Mouse (Mus musculus): Measurements from ENCODE around the gene Paip2b. TPM values are rescaled to one million over a fixed set of nuclear protein-coding genes. Genes with fewer than 3 reads are reported as not detected.
"Not testable (repeated sequence)": the region's sequence is repeated elsewhere in the genome, so short reads cannot be mapped to it uniquely, and the experiment has no call there.

The Paip2b gene
- 10 to 100 TPM; 44.7 to 56.6 TPM for total RNA-seq (2021)

- DNase-seq, result peak; percentile 96 to 98
Observed at GRCm38 (mm10) chr6:83831606-83832123, at the start of gene Paip2b. TSS of gene Paip2b (minus strand) at chr6:83831741.

GRCm38 (mm10) chr6:83879815-83880214, 48.3 kb upstream of the Paip2b start:
- peak in 1 of 2 experiments; percentile 18 for DNase-seq

GRCm38 (mm10) chr6:83867598-83868585, 36.4 kb upstream of the Paip2b start:
- DNase-seq, result peak; percentile 58 to 63

GRCm38 (mm10) chr6:83866954-83867597, 35.5 kb upstream of the Paip2b start, which contains the start of gene Zfp638:
TSS of gene Zfp638 (plus strand) at chr6:83867109.
- peak; percentile 93 to 95 for DNase-seq

GRCm38 (mm10) chr6:83866423-83866822, 34.9 kb upstream of the Paip2b start:
- DNase-seq, result no peak

GRCm38 (mm10) chr6:83863538-83863937, 32.0 kb upstream of the Paip2b start:
- no peak for DNase-seq

GRCm38 (mm10) chr6:83860033-83860432, 28.5 kb upstream of the Paip2b start:
- DNase-seq, result no peak

- DNase-seq, result peak; percentile 22 to 34
Observed at GRCm38 (mm10) chr6:83857476-83857875, 25.9 kb upstream of the Paip2b start.

GRCm38 (mm10) chr6:83849446-83849845, 17.9 kb upstream of the Paip2b start:
- no peak for DNase-seq

- DNase-seq, result no peak
Observed at GRCm38 (mm10) chr6:83846141-83846540, 14.6 kb upstream of the Paip2b start.

- DNase-seq, result no peak
Observed at GRCm38 (mm10) chr6:83844913-83845312, 13.4 kb upstream of the Paip2b start.

- DNase-seq, result no peak
Observed at GRCm38 (mm10) chr6:83840086-83840485, 8.5 kb upstream of the Paip2b start.

GRCm38 (mm10) chr6:83838046-83838445, 6.5 kb upstream of the Paip2b start:
- no peak for DNase-seq

- no peak for DNase-seq
Observed at GRCm38 (mm10) chr6:83836826-83837225, 5.3 kb upstream of the Paip2b start.

GRCm38 (mm10) chr6:83832393-83832792, 852 bp upstream of the Paip2b start:
- not testable (repeated sequence) for DNase-seq

GRCm38 (mm10) chr6:83830941-83831605, 468 bp downstream of the Paip2b start:
- no peak for DNase-seq

GRCm38 (mm10) chr6:83821856-83822255, 9.7 kb downstream of the Paip2b start:
- DNase-seq, result no peak

- DNase-seq, result no peak
Observed at GRCm38 (mm10) chr6:83820727-83821515, 10.6 kb downstream of the Paip2b start.

- DNase-seq, result no peak
Observed at GRCm38 (mm10) chr6:83818996-83819395, 12.5 kb downstream of the Paip2b start.

- DNase-seq, result no peak
Observed at GRCm38 (mm10) chr6:83815801-83816200, 15.7 kb downstream of the Paip2b start.

- DNase-seq, result no peak
Observed at GRCm38 (mm10) chr6:83802846-83803245, 28.7 kb downstream of the Paip2b start.

- peak in 1 of 2 experiments; percentile 26 for DNase-seq
Observed at GRCm38 (mm10) chr6:83802033-83802432, 29.5 kb downstream of the Paip2b start.

Data from layer of hippocampus, postnatal 36 days (tissue).